Mouse (Mus musculus): ENCODE measurements around the gene Igfbp7.

GRCm38 (mm10) chr5:77354361-77354787 is 53.5 kb downstream of the Igfbp7 start:
- TF ChIP-seq CTCF (conservative IDR thresholded peaks at IDR 0.05; ENCODE audit: insufficient read depth, insufficient read length, low read depth, low read length) = peak; percentile 93
- no peak for TF ChIP-seq POLR2A (IDR thresholded peaks at IDR 0.05; ENCODE audit: low read depth, low read length)
